Mouse (Mus musculus) frontal cortex, adult 2 months (tissue): Measurements from ENCODE around the gene Wrnip1. TPM values are rescaled to one million over a fixed set of nuclear protein-coding genes. Genes with fewer than 3 reads are reported as not detected.

Experiments used
- DNase-seq, 2 experiments: peaks; one replicate each; pipeline ENCODE4 v3.0.0; 2022; ENCODE audit warnings: low spot score in 1 of 2; ENCODE audit errors: extremely low spot score in 1 of 2
- polyA plus RNA-seq: library from polyadenylated mRNA; depleted of rRNA; stranded (reverse); fragments of >200 nt; gene quantifications from 2 replicates; pipeline ENCODE4 v1.2.3, GENCODE M21; 2012; rRNA removed

Wrnip1 gene
- 58.3 and 66.5 TPM in 2 replicates for polyA plus RNA-seq

GRCm38 (mm10) chr13:32801693-32802221 lies at the start of gene Wrnip1:
Wrnip1 (plus strand) TSS chr13:32802038.
- DNase-seq: peak; percentile 99

GRCm38 (mm10) chr13:32752066-32752657 lies 49.7 kb upstream of the Wrnip1 start:
- DNase-seq: peak in 1 of 2 experiments; percentile 32

- no peak for DNase-seq
These were observed 42.8 kb upstream of the Wrnip1 start for GRCm38 (mm10) chr13:32759036-32759435.

- no peak for DNase-seq
These were observed 41.0 kb upstream of the Wrnip1 start for GRCm38 (mm10) chr13:32760795-32761194.

GRCm38 (mm10) chr13:32763141-32763540 lies 38.7 kb upstream of the Wrnip1 start:
- DNase-seq: no peak

GRCm38 (mm10) chr13:32764448-32764847 lies 37.4 kb upstream of the Wrnip1 start:
- no peak for DNase-seq

GRCm38 (mm10) chr13:32768104-32768503 lies 33.7 kb upstream of the Wrnip1 start:
- peak; percentile 14 to 80 for DNase-seq

- no peak for DNase-seq
These were observed 31.9 kb upstream of the Wrnip1 start for GRCm38 (mm10) chr13:32769960-32770359.

- DNase-seq: peak in 1 of 2 experiments; percentile 18
These were observed 25.9 kb upstream of the Wrnip1 start for GRCm38 (mm10) chr13:32775889-32776288.

GRCm38 (mm10) chr13:32776350-32776749 lies 25.5 kb upstream of the Wrnip1 start:
- no peak for DNase-seq

GRCm38 (mm10) chr13:32778861-32779260 lies 23.0 kb upstream of the Wrnip1 start:
- no peak for DNase-seq

GRCm38 (mm10) chr13:32783055-32783454 lies 18.8 kb upstream of the Wrnip1 start:
- DNase-seq: peak in 1 of 2 experiments; percentile 32

GRCm38 (mm10) chr13:32783816-32784215 lies 18.0 kb upstream of the Wrnip1 start, which contains the start of gene Mylk4:
Mylk4 (minus strand) TSS chr13:32783954.
- no peak for DNase-seq

- no peak for DNase-seq
These were observed 14.3 kb upstream of the Wrnip1 start for GRCm38 (mm10) chr13:32787584-32787983.

GRCm38 (mm10) chr13:32789781-32790180 lies 12.1 kb upstream of the Wrnip1 start:
- DNase-seq: no peak

GRCm38 (mm10) chr13:32794619-32795018 lies 7.2 kb upstream of the Wrnip1 start:
- DNase-seq: no peak

GRCm38 (mm10) chr13:32795166-32795565 lies 6.7 kb upstream of the Wrnip1 start:
- no peak for DNase-seq

GRCm38 (mm10) chr13:32797085-32797484 lies 4.8 kb upstream of the Wrnip1 start:
- no peak for DNase-seq

GRCm38 (mm10) chr13:32799131-32799530 lies 2.7 kb upstream of the Wrnip1 start:
- peak in 1 of 2 experiments; percentile 49 for DNase-seq

- DNase-seq: no peak
These were observed 979 bp upstream of the Wrnip1 start for GRCm38 (mm10) chr13:32800859-32801258.

GRCm38 (mm10) chr13:32802259-32803081 lies 632 bp downstream of the Wrnip1 start, which contains the start of gene D930007J09Rik:
D930007J09Rik (minus strand) TSS chr13:32802849.
- DNase-seq: peak in 1 of 2 experiments; percentile 53
